Mouse (Mus musculus): ENCODE results near the gene Ece2. TPM values are rescaled to one million over a fixed set of nuclear protein-coding genes. Genes with fewer than 3 reads are reported as not detected.
"Not testable (repeated sequence)": the region's sequence is repeated elsewhere in the genome, so short reads cannot be mapped to it uniquely, and the experiment has no call there.

Gene Ece2
- total RNA-seq, 2 experiments from 2014 or later: 0.16 to 0.57 TPM

DNA sequence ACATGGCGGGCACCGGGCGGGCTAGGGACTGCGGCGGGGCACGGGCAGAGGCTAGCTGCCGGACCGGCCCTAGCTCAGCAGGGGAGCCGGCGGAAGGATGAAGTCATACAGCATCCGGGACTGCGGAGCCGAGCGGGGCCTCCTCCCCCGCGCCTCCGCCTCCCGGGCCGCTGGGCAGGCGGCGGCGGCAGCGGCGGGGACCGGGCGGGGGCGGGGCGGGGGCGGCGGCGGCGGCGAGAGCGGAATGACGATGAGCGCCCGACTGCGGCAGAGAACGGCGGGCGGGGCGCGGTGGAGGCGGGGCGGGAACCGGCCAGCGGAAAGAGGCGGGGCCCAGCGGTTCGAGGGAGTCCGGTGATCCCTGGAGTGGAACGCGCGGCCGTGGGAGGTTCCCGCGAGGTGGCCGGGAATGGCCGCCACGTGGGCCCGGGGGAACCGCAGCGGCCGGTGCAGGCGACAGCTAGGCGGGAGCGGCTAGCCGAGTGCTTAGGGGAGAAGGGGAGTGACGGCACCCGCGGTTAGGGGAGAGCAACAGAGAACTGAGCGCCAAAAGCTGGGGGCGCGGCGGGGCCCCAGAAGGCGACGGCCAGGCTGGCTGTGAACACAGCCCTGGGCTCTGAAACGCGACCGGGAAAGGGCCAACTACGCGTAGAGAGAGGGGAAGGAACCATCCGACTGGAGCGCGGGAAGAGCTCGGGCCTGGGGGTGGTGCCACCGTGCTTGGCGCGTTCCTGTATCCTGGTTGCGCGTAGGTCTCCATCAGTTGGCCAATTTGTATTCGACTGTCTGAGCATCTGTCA lies 8.2 kb upstream of the Ece2 start, which contains the start of gene Camk2n2:
Gene Camk2n2 (minus strand): TSS at position 97 of the 800 bp plus-strand sequence.
- intact Hi-C loops (cut with DNase I; ENCODE audit: low total_unique reads): no loop called here
- DNase-seq: peak; percentile 53

DNA sequence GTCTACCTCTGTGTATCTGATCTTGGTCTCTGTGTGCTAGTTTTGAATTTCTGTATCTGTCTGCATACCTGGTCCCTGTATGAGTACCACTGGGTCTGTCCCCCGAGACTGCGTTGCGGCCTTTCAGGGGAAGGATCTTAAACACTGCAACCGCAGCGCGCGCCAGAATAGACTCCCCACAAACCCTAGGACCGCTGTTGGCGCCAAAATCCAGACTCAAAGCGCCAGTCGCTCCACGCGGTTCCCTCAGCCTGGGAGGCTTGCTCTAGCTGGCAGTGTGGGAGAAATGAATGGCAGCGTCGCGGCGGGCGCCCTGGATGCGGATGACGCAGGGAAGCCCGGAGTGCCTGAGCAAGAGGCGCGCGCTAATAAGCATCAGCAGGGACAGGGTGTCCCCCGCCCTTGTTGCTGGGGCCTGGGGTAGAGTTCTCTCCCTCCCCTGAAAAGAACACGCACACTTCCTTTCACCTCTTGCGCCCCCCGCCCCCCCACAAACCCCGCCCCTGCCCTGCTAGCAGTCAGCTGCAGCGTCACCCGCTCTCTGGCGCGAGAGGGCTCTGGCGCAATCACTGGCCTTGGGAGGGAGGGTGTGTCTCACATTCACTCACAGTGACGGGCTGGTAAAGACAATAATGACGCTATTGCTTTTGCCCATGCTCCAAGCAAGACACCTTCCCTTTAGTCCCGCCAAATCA lies 7.5 kb upstream of the Ece2 start:
- peak; percentile 42 for DNase-seq
- intact Hi-C loops (cut with DNase I; ENCODE audit: low total_unique reads): no loop called here

DNA sequence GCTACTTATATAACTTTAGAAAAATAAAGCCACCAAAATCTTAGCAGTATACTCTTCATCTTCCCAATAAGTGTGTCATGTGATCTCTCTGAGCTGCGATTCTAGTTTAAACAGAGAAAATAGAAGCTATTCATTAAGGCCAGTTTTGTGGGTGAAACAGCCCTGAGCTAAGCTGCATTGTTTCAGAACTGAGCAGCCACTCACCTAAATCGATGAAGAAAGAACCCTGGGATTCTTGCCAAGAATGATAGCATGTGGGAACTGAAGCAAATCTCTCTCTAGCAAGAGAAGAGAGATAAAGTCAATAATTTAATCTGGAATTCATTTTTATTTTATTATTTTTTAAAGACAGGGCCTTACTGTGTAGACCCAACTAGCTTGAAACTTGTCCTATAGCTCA lies 6.4 kb upstream of the Ece2 start:
- intact Hi-C loops (cut with DNase I; ENCODE audit: low total_unique reads): no loop called here

DNA sequence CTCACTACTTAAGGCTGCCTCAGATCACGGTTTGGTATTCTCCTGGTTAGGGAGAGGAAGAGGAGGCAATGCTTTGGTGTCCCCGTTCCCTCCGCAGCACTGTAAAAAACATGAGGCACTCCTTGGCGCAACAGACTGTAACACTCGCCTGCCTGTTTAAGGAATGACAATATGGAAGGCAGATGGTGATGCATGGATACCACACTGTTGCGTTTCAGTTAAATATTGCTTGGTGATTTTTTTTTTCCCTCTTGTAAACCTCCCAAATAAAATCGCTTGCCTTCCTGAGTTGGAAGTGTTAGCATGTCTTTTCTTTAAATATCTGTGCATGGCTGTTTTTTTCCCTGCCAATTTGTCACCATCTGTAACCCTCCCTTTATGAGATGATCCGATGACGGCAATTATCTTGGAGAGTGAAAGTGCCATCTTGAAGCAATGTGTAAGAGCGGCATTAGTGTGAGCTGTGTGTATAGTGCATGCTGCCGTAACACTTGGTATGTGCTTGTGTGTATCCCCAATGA lies 697 bp upstream of the Ece2 start:
- intact Hi-C loops (cut with DNase I; ENCODE audit: low total_unique reads): no loop called here

More for the DNA sequence above, 6.4 kb upstream of the Ece2 start:
- DNase-seq: no peak

DNA sequence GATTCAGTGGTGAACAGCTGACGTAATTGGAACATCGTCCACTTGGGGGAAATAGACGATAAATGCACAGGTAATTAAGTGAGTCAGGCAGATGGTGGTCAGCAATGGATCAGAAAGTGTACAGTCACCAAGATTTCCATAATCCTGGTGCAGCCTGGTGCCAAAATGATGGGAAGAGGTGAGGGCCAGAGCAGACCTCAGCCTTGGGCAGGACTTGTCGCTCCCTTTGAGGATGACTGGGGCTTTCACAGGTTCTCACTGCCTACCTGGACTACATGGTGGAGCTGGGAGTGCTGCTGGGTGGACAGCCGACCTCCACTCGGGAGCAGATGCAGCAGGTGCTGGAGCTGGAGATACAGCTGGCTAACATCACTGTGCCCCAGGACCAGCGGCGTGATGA lies 7.8 kb downstream of the Ece2 start:
- intact Hi-C loops (cut with DNase I; ENCODE audit: low total_unique reads): no loop called here

More for the DNA sequence above, 697 bp upstream of the Ece2 start:
- DNase-seq: no peak

DNA sequence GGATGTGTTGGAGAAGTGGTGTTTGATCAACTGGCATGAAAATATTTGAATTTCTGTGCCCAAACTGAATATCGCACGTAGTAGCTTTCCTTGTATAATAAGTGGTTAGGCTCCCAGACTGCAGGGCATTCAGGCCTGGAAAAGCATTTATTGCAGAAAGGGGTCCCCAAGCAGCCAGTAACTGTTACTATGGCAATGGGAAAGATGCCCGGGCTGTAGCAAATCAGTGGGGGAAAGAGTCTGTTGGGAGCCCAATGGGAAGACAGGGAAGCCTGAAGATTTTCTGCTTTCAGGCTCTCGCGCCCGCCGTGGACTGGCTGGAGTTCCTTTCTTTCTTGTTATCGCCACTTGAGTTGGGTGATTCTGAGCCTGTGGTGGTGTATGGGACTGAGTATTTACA lies 8.7 kb downstream of the Ece2 start:
- intact Hi-C loops (cut with DNase I; ENCODE audit: low total_unique reads): no loop called here
- DNase-seq: no peak

More for the DNA sequence above, 7.8 kb downstream of the Ece2 start:
- no peak for DNase-seq

DNA sequence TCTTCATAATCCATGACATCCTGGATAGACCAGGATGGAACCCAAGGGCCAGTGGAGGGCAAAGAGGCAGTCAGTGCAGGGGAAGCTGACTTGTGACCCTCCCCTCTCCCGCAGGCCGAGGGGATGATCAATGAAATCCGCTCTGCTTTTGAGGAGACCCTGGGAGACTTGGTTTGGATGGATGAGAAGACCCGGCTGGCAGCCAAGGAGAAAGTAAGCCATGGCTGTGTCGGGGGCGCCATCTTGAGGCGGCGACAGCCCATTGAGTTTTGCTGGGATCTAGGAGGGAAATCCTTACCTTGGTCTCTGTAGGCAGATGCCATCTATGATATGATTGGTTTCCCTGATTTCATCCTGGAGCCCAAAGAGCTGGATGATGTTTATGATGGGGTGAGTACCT lies 12.5 kb downstream of the Ece2 start:
- intact Hi-C loops (cut with DNase I; ENCODE audit: low total_unique reads): loop anchor here (5.0 kb wide), 1 partner anchor 135 kb away; no protein-coding TSS in a partner anchor
- peak; percentile 75 for DNase-seq

DNA sequence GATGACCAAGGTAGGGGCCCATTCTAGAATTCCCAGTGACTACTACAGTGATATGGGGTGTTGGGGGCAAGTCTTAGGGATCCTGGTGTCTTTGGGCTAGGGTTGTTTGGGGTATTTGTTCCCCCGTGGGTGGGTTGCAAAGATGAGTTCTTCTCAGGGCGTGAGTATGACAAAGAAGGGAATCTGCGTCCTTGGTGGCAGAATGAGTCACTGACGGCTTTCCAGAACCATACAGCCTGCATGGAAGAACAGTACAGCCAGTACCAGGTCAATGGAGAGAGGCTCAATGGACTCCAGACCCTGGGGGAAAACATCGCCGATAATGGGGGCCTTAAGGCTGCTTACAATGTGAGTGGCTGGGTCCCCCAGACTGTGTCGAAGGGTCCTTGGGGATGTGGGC lies 14.3 kb downstream of the Ece2 start:
- intact Hi-C loops (cut with DNase I; ENCODE audit: low total_unique reads): loop anchor here (5.0 kb wide), 1 partner anchor 137 kb away; no protein-coding TSS in a partner anchor

DNA sequence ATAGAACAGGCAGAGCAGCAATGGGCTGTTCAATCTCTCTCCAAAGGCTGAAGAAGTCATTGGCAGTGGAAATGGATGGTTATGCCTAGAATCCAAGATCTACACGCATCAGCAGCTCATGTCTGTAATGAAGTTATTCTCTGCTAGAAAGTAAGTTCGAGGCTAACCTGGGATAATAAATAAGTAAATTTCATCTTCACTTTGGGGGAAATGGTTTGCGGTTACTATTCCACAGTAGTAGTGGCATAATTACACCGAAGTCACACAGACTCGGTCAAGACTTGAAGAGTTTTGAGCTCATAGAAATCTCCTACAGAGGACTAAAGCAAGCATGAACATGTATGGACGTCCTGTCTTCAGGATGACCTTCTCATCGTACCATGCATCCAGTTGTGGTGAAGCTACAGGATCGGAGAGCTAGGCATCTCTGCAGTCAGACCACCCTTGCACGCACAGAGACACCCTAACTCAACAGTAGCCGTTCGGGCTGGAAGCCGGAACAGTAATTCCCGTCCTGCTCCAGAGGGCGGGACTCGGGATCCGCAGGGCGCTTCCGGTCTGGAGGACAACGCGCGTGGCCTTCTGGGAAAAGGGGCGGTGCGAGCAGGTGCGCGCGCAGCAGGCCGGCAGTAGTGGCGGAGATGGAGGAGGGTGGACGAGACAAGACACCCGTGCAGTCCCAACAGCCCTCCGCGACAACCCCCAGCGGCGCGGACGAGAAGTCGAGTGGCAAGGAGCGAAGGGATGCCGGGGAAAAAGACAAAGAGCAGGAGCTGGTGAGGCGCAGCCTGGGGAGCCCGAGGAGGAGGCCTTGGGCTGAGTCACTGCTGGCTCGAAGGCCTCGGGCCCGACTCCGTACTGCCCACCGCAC lies 21.7 kb downstream of the Ece2 start, which contains the start of gene Psmd2:
Gene Psmd2 (plus strand): TSS at position 577 of the 871 bp plus-strand sequence.
- intact Hi-C loops (cut with DNase I; ENCODE audit: low total_unique reads): no loop called here
- DNase-seq: peak; percentile 97

More for the DNA sequence above, 14.3 kb downstream of the Ece2 start:
- DNase-seq: no peak

DNA sequence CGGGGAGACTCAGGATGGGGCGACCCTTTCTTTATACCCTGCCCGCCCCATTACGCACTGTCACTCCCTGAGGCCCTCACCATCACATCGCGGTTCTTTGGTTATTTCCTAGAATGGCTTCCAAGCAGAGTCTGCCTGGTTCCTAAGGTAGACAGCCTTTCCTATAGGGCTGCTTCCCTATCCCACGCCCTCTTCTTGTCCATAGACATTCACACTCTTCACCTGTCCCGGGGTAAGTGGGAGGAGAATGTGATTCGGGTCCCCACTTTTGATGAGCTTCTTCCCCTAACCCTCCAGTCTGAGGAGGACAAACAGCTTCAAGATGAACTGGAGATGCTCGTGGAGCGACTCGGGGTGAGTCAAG lies 22.3 kb downstream of the Ece2 start:
- intact Hi-C loops (cut with DNase I; ENCODE audit: low total_unique reads): no loop called here
- DNase-seq: no peak

DNA sequence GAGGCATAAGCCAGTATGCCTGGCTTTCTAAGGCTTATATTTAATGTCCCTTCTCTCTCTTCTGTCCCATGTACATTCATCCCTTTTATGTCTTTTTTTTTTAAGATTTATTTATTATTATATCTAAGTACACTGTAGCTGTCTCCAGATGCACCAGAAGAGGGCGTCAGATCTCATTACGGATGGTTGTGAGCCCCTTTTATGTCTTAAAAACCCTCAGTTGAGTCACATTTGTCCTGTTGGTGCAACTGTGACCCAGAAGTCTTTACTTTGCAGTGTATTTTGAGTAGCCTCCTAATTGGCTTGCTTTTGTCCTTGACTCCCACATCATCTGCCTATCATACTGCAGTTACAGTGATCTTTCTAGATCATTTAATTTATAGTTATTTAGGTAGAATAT lies 23.7 kb downstream of the Ece2 start:
- intact Hi-C loops (cut with DNase I; ENCODE audit: low total_unique reads): no loop called here
- no peak for DNase-seq

DNA sequence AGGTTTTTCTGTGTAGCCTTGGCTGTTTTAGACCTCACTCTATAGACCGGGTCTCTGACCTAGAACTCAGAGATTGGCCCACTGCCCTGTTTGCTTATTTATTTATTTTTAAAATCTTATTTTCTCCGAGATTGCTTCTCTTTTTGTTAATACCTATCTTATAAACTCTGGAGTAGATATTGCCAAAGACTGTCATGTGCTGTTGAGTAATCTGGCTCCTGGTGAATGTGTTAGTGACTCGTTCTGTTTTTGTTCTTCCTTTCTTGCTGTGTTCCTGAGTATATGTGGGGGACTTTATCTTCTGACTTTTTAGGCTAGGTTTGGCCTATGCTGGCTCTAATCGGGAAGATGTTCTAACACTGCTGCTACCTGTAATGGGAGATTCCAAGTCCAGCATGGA lies 28.0 kb downstream of the Ece2 start:
- DNase-seq: no peak
- intact Hi-C loops (cut with DNase I; ENCODE audit: low total_unique reads): no loop called here

DNA sequence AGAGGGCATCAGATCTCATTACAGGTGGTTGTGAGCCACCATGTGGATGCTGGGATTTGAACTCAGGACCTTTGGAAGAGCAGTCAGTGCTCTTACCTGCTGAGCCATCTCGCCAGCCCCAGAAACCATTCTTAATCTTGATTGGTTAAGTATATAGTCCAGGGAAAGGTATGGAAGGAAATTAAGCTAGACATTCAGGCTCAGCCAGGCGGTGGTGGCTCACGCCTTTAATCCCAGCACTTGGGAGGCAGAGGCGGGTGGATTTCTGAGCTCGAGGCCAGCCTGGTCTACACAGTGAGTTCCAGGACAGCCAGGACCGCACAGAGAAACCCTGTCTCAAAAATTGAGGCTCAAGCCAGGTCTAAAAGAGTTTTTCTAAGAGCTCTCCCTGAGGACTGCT lies 38.4 kb downstream of the Ece2 start, which contains the start of gene Eif4g1:
Gene Eif4g1 (plus strand): TSS at position 301 of the 400 bp plus-strand sequence.
- intact Hi-C loops (cut with DNase I; ENCODE audit: low total_unique reads); DNase-seq: not testable (repeated sequence)

DNA sequence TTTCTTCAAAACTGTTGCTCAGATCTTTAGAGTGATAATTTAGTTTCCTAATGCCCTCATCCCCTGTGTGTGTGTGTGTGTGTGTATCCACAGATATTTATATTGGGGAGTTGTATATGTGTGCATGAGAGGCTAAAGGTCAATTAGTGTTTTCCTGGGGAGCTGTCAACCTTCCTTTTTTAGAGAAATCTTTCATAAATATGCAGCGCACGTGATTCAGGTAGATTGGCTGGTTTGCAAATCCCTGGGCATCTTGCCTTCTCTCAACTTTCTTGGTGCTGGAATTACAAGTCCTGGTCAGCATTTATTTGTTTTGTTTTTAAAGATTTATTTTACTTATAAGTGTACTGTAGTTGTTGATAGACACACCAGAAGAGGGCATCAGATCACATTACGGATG lies 40.7 kb downstream of the Ece2 start:
- no peak for DNase-seq
- intact Hi-C loops (cut with DNase I; ENCODE audit: low total_unique reads): no loop called here

DNA sequence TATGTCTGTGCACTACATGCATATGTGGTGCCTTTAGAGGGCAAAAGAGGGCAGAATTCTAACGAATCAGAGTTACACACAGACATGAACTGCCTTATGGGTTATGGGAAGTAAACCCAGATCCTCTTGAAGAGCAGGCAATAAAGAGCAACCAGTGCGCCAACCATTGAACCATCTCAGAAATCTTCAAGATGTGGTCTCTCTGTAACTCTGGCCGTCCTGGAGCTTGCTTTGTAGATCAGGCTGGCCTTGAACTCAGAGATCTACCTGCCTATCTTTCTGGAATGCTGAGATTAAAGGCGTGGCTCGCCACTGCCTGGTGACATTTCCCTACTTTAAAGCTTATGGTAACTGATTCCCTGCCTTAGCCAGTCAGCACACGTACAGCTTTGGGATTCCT lies 42.3 kb downstream of the Ece2 start:
- no peak for DNase-seq
- intact Hi-C loops (cut with DNase I; ENCODE audit: low total_unique reads): no loop called here

DNA sequence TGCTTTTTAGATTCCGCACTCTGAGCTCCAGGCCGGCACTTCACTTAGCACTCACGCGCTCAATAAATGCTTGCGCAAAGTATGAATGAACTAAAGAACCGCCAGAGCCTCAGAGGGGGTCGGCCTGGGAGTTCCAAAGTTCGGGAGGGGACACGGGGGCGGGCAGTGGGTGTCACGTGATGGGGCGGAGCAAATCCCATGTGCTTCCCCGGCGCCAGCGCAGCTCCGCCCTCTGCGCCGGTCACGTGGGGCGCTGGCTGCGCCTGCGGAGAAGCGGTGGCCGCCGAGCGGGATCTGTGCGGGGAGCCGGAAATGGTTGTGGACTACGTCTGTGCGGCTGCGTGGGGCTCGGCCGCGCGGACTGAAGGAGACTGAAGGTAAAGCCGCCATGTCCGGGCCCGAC lies 42.9 kb downstream of the Ece2 start:
- DNase-seq: peak; percentile 97
- intact Hi-C loops (cut with DNase I; ENCODE audit: low total_unique reads): no loop called here

DNA sequence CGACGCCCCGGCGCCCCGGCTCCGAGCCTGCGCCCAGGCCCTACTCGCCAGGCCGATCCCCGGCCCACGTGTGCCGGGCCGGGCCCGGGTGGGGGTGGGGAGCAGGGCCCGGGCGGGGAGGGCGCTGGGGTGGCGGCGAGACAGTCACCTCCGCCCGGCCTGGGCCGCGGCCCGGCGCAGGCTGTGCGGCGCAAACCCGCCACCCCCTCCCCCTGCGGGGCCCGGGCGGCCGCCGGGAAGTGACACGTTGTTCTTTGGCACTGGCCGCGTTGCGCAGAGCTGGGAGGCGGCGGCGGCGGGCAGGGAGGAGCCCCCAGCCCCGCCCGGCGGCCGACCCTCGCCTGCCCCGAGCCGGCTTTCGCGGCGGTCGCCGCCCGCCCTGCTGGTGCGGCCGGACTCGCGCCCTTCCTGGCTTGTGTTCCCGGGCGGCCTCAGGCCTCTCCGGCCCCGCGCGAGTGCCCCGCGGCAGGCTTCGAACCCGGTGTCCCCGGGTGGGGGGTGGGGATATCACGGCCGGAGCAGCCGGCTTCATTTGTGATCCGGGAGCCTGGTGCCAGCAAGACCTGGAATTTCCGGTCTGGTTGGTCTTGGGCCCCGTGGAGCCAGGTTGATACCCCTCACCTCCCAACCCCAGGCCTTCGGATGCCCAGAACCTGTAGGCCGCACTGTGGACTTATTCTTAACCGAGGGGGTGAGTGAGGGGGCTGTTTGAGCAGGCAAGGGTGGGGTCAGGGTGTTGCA lies 43.5 kb downstream of the Ece2 start:
- intact Hi-C loops (cut with DNase I; ENCODE audit: low total_unique reads): no loop called here

DNA sequence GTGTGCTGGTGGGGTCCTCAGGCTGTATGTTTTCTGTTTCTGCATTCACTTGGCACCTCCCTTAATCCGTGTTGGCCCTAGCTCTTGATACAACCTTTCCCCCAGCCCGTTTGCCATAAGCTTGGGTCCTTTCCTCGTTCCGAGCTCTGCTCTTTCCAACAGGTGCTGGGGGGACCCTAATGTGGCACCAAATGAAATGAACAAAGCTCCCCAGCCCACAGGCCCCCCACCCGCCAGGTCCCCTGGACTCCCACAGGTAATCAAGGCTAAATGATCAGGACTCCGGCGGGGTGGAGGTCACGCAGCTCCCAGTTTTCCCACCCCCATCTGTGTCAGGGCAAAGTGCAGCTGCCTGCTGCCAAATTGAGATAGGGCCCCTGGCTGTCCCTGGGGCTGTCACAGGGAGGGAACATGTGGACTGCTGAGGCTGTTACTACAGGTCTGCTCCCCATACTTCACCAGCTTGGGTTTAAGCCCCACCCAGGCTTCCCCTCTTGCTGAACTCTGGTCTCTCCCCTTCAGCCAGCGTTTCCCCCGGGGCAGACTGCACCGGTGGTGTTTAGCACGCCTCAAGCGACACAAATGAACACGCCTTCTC lies 44.2 kb downstream of the Ece2 start:
- intact Hi-C loops (cut with DNase I; ENCODE audit: low total_unique reads): no loop called here
- DNase-seq: peak; percentile 23

More for the DNA sequence above, 43.5 kb downstream of the Ece2 start:
- peak; percentile 74 for DNase-seq

All from gastrocnemius, postnatal 14 days (tissue).